Mouse (Mus musculus): ENCODE results near the gene Rasgef1b. TPM values are rescaled to one million over a fixed set of nuclear protein-coding genes. Genes with fewer than 3 reads are reported as not detected.

The Rasgef1b gene
- polyA plus RNA-seq, 1 experiment from 2014 or later: 15.6 TPM

DNA sequence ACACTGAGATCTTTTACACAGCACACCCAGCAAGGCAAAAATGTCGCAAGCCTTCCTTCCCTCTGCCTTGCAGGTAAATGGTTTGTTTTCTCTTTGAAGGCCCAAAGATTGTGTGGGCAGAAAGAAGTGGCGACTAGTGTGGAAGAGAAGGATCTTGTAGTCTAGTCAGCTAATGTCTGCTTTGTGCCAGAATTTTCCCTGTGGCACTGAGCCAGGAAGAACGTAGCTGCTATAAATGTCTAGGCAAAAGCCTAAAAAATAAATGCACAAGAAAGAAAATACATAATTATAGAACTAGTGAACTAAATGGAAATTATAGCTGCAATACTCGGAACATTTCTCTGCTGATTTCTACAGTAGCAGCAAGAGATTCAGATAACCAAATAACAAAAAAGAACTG is 207.5 kb downstream of the Rasgef1b start:
- Histone ChIP-seq H3K4me3 (replicated peaks; ENCODE audit: low read length) (no peak overlapping the region), H3K4me2 (ENCODE audit: low read depth, low read length) (no peak overlapping the region), H3K4me1 (ENCODE audit: control insufficient read depth, insufficient read depth, low read length) (0 out of 2 replicates have a peak, but pooled peaks cover 8% of the 10 kb centered on the region), H3K27me3 (ENCODE audit: control insufficient read depth, insufficient read depth, low read length) (no peaks in the 10 kb centered on the region), H3K9me3 (replicated peaks; ENCODE audit: control insufficient read depth, low read length) (no peaks in the 10 kb centered on the region), H3K36me3 (ENCODE audit: control insufficient read depth, insufficient read depth, low read length) (no peaks in the 10 kb centered on the region), H3K27ac (ENCODE audit: low read length) (no peak overlapping the region), H3K9ac (ENCODE audit: low read length) (no peak overlapping the region)
- WGBS: 47% methylated on average over 4 of the region's 4 CpGs
- ATAC-seq (ENCODE audit: insufficient read depth, low FRiP score): no peak

DNA sequence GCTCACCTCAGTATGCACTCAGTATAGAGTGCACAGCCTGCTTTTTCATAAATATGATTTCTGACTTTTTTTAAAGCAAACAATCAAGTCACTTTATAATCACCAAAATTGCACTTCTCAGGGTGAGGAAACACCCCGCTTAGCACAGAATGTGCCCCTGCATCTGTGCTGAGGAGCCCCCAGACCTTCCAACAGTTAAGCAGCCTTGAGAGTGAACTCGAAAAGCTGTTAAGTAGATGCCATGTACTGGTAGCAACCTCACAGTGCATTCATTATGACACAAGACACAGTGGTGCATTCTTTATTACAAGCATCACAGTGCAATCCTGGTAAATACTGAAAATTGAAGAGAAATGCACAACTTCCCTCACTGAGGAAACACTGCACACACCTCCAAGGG is 209.3 kb downstream of the Rasgef1b start:
- Histone ChIP-seq H3K4me1 (ENCODE audit: control insufficient read depth, insufficient read depth, low read length) (0 out of 2 replicates have a peak, but pooled peaks cover 8% of the 10 kb centered on the region), H3K9ac (ENCODE audit: low read length) (no peak overlapping the region), H3K9me3 (replicated peaks; ENCODE audit: control insufficient read depth, low read length) (no peaks in the 10 kb centered on the region), H3K36me3 (ENCODE audit: control insufficient read depth, insufficient read depth, low read length) (no peaks in the 10 kb centered on the region), H3K4me2 (ENCODE audit: low read depth, low read length) (no peak overlapping the region), H3K4me3 (replicated peaks; ENCODE audit: low read length) (no peak overlapping the region), H3K27me3 (ENCODE audit: control insufficient read depth, insufficient read depth, low read length) (no peaks in the 10 kb centered on the region), H3K27ac (ENCODE audit: low read length) (no peak overlapping the region)
- 77% methylated on average over 2 of the region's 2 CpGs for WGBS
- ATAC-seq (ENCODE audit: insufficient read depth, low FRiP score): no peak

DNA sequence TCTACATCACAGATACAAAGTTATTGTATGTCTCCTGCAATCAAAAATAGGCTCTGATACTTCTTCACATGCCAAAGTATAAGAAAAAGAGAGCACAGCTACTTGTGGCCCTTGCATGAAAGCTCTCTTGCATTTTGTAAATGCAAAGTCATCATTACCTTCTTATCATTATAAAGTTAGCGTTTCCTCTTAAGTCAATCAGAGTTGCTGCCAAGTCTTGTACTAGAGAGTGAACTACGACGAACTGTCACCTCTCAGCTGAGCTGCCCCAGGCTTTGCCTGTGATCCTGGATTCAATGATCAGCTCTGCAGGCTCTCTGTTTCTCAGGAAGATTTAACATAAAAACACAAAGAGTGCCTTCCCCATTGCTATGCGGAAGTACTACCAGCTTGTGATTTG is 209.8 kb downstream of the Rasgef1b start:
- no peak overlapping the region for H3K4me2 ChIP-seq (ENCODE audit: low read depth, low read length)
- H3K4me3 ChIP-seq (replicated peaks; ENCODE audit: low read length): no peak overlapping the region
- H3K9me3 ChIP-seq (replicated peaks; ENCODE audit: control insufficient read depth, low read length): no peaks in the 10 kb centered on the region
- no peaks in the 10 kb centered on the region for H3K36me3 ChIP-seq (ENCODE audit: control insufficient read depth, insufficient read depth, low read length)
- no peak overlapping the region for H3K27ac ChIP-seq (ENCODE audit: low read length)
- no peak overlapping the region for H3K9ac ChIP-seq (ENCODE audit: low read length)
- ATAC-seq (ENCODE audit: insufficient read depth, low FRiP score): no peak
- no peaks in the 10 kb centered on the region for H3K27me3 ChIP-seq (ENCODE audit: control insufficient read depth, insufficient read depth, low read length)
- 0 out of 2 replicates have a peak, but pooled peaks cover 8% of the 10 kb centered on the region for H3K4me1 ChIP-seq (ENCODE audit: control insufficient read depth, insufficient read depth, low read length)
- WGBS: 67% methylated on average over 4 of the region's 4 CpGs

DNA sequence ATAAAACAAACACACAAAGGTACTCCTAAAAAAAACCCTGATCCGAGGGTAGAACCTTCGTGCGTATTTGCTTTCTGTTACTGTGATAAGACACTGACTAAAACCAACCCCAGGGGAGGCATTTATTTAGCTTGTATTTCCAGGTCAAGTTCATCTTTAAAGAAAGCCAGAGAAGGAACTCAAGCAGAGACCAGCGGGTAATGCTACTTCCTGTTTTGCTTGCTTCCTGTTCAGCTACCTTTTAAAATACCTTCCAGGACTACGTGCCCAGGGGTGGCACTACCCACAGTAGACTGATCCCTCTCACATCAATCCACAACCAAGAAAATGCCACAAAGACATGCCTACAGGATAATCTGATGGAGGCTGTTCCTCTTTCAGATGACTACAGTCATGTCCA is 212.7 kb downstream of the Rasgef1b start:
- Histone ChIP-seq H3K27me3 (ENCODE audit: control insufficient read depth, insufficient read depth, low read length) (no peaks in the 10 kb centered on the region), H3K4me1 (ENCODE audit: control insufficient read depth, insufficient read depth, low read length) (0 out of 2 replicates have a peak, but pooled peaks cover under 1% of the 10 kb centered on the region), H3K9ac (ENCODE audit: low read length) (no peak overlapping the region), H3K4me3 (replicated peaks; ENCODE audit: low read length) (no peak overlapping the region), H3K27ac (ENCODE audit: low read length) (no peak overlapping the region), H3K4me2 (ENCODE audit: low read depth, low read length) (no peak overlapping the region), H3K9me3 (replicated peaks; ENCODE audit: control insufficient read depth, low read length) (no peaks in the 10 kb centered on the region), H3K36me3 (ENCODE audit: control insufficient read depth, insufficient read depth, low read length) (no peaks in the 10 kb centered on the region)
- WGBS: 62% methylated on average over 5 of the region's 5 CpGs
- no peak for ATAC-seq (ENCODE audit: insufficient read depth, low FRiP score)

DNA sequence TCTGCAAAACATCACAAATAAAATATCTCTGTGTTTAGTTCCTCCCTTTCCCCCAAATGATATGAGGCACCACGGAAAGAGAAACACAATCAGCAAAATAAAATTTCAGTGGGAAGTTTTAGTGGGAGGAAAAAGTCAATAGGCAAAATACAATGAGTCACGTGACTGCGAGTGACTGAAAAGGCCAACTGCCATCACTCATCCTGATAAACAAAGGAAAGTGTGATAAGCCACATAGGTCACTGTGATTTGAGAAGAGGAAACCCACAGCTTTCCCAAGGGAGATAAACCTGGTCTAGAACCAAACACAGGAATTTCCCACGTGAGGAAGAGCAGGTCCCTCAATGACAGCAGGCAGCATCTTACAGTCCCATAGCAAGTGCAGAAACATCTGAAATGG is 213.1 kb downstream of the Rasgef1b start:
- H3K27me3 ChIP-seq (ENCODE audit: control insufficient read depth, insufficient read depth, low read length): no peaks in the 10 kb centered on the region
- WGBS: 40% methylated on average over 4 of the region's 4 CpGs
- H3K4me2 ChIP-seq (ENCODE audit: low read depth, low read length): no peak overlapping the region
- H3K9me3 ChIP-seq (replicated peaks; ENCODE audit: control insufficient read depth, low read length): no peaks in the 10 kb centered on the region
- ATAC-seq (ENCODE audit: insufficient read depth, low FRiP score): no peak
- no peak overlapping the region for H3K9ac ChIP-seq (ENCODE audit: low read length)
- no peaks in the 10 kb centered on the region for H3K36me3 ChIP-seq (ENCODE audit: control insufficient read depth, insufficient read depth, low read length)
- H3K4me3 ChIP-seq (replicated peaks; ENCODE audit: low read length): no peak overlapping the region
- H3K4me1 ChIP-seq (ENCODE audit: control insufficient read depth, insufficient read depth, low read length): no peaks in the 10 kb centered on the region
- H3K27ac ChIP-seq (ENCODE audit: low read length): no peak overlapping the region

DNA sequence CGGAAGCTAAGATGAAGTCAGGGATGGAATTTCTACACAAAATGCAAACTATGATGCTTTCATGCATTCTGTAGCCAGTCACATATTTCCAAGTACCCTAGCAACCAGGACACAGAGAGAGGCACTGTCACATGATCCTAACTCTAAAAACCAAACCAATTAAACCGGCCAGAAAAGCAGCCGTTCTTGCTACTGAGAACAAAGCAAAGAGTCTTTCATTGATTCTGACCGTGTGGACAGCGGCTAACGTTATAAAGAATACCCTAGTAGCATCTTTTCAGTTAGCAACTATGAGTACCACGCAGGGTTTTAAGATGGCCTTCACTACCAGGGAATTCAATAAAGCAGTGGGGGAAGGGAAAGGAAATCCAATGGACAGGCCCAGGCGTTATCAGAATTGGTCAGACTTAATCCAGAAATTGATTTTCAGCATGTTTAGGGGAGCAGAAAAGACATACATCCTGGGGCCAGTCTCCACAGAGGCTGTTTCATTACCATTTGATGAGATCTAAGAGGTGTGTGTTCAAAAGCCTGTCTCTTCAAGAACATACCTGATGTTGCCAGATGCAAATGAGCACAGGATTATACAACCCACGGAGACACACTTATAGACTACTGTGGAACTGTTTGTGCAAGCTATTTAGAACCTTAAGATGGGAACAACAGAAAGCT is 215.5 kb downstream of the Rasgef1b start:
- Histone ChIP-seq H3K9ac (ENCODE audit: low read length) (no peak overlapping the region), H3K4me3 (replicated peaks; ENCODE audit: low read length) (no peak overlapping the region), H3K36me3 (ENCODE audit: control insufficient read depth, insufficient read depth, low read length) (no peaks in the 10 kb centered on the region), H3K9me3 (replicated peaks; ENCODE audit: control insufficient read depth, low read length) (no peaks in the 10 kb centered on the region), H3K27ac (ENCODE audit: low read length) (no peak overlapping the region), H3K4me1 (ENCODE audit: control insufficient read depth, insufficient read depth, low read length) (no peaks in the 10 kb centered on the region), H3K27me3 (ENCODE audit: control insufficient read depth, insufficient read depth, low read length) (no peaks in the 10 kb centered on the region), H3K4me2 (ENCODE audit: low read depth, low read length) (no peak overlapping the region)
- no peak for ATAC-seq (ENCODE audit: insufficient read depth, low FRiP score)
- 71% methylated on average over 9 of the region's 9 CpGs for WGBS

DNA sequence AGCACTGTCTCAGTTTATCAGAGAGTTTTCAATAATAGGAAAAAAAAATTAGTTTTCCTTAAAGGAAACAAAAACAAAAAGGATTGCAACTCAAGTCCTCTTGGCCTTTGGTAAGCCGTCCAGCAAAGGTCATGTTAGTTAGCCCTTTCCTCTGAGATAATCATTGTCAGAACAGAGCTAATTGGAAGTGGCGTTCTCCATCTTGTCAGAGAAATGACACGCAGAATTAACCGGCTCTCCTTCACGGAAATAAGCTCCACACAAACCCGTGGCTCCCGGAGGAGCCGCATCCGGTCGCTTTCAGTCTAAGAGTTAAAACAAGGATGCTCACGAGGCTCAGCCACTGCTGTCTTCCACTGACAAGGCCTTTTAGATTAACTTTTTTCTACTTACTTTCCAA is 217.8 kb downstream of the Rasgef1b start:
- no peak overlapping the region for H3K4me3 ChIP-seq (replicated peaks; ENCODE audit: low read length)
- no peak overlapping the region for H3K9ac ChIP-seq (ENCODE audit: low read length)
- no peak for ATAC-seq (ENCODE audit: insufficient read depth, low FRiP score)
- no peaks in the 10 kb centered on the region for H3K4me1 ChIP-seq (ENCODE audit: control insufficient read depth, insufficient read depth, low read length)
- H3K27me3 ChIP-seq (ENCODE audit: control insufficient read depth, insufficient read depth, low read length): no peaks in the 10 kb centered on the region
- no peak overlapping the region for H3K27ac ChIP-seq (ENCODE audit: low read length)
- H3K9me3 ChIP-seq (replicated peaks; ENCODE audit: control insufficient read depth, low read length): no peaks in the 10 kb centered on the region
- WGBS: 76% methylated on average over 11 of the region's 11 CpGs
- H3K36me3 ChIP-seq (ENCODE audit: control insufficient read depth, insufficient read depth, low read length): no peaks in the 10 kb centered on the region
- H3K4me2 ChIP-seq (ENCODE audit: low read depth, low read length): no peak overlapping the region

DNA sequence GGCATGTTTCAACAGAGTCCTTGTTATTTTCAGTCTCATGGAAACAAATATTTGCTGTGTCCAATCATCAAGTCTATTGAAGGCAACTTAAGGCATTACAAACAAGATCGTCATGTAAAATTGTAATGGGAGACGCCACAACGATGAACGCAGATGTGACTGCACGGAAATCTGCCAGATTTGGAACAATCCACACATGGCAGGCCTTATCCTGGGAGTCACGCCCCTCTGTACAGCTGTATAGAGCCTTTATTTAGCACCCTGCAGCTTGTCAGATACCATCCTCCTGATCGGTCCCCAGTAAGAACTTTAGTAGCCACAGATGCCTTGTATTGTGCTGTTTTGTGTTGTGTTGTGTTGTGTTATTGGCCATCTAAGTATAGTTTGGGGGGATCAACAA is 222.8 kb downstream of the Rasgef1b start:
- Histone ChIP-seq H3K27me3 (ENCODE audit: control insufficient read depth, insufficient read depth, low read length) (no peaks in the 10 kb centered on the region), H3K27ac (ENCODE audit: low read length) (no peak overlapping the region), H3K9me3 (replicated peaks; ENCODE audit: control insufficient read depth, low read length) (no peaks in the 10 kb centered on the region), H3K36me3 (ENCODE audit: control insufficient read depth, insufficient read depth, low read length) (no peaks in the 10 kb centered on the region), H3K4me1 (ENCODE audit: control insufficient read depth, insufficient read depth, low read length) (no peaks in the 10 kb centered on the region), H3K4me3 (replicated peaks; ENCODE audit: low read length) (no peak overlapping the region), H3K9ac (ENCODE audit: low read length) (no peak overlapping the region), H3K4me2 (ENCODE audit: low read depth, low read length) (no peak overlapping the region)
- ATAC-seq (ENCODE audit: insufficient read depth, low FRiP score): no peak
- WGBS: 71% methylated on average over 7 of the region's 7 CpGs

DNA sequence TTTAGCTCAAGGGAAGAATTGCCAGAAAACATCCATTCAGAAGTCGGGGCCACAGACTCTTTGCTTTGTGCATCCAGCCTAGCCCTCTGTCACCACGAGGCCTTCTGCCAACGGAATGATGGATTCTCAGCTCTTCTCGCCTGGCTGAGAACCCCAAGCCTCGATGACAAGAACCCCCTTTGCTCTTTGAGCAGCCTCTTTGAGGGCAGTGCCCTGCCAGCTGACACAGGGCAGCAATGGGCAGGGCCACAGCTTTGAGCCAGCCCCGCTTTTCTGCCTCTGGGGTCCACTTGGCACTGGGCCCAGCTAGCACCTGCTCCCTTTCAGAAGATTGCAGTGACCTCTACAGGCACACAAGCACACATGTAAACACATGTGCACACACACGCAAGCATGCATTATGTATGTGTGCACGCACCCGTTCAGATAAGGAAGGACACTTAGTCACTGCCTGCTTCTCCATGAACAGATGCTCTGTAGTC is 224.5 kb downstream of the Rasgef1b start:
- no peak for ATAC-seq (ENCODE audit: insufficient read depth, low FRiP score)
- 58% methylated on average over 9 of the region's 9 CpGs for WGBS
- H3K9ac ChIP-seq (ENCODE audit: low read length): no peak overlapping the region
- no peaks in the 10 kb centered on the region for H3K9me3 ChIP-seq (replicated peaks; ENCODE audit: control insufficient read depth, low read length)
- no peaks in the 10 kb centered on the region for H3K36me3 ChIP-seq (ENCODE audit: control insufficient read depth, insufficient read depth, low read length)
- H3K4me1 ChIP-seq (ENCODE audit: control insufficient read depth, insufficient read depth, low read length): no peaks in the 10 kb centered on the region
- H3K27ac ChIP-seq (ENCODE audit: low read length): no peak overlapping the region
- no peaks in the 10 kb centered on the region for H3K27me3 ChIP-seq (ENCODE audit: control insufficient read depth, insufficient read depth, low read length)
- H3K4me3 ChIP-seq (replicated peaks; ENCODE audit: low read length): no peak overlapping the region
- no peak overlapping the region for H3K4me2 ChIP-seq (ENCODE audit: low read depth, low read length)
